Mouse (Mus musculus): Measurements from ENCODE around the gene Phyhipl. TPM values are rescaled to one million over a fixed set of nuclear protein-coding genes. Genes with fewer than 3 reads are reported as not detected.

Phyhipl gene
- 0.07 TPM in 1 of 2 replicates, not detected in the other for polyA plus RNA-seq (2015; fragmentation: Nextera tagmentation; extraction: Ambion mirVana)

- Histone ChIP-seq H3K27me3 (ENCODE audit: insufficient read depth, low read length) (no peaks in the 10 kb centered on the region), H3K4me2 (ENCODE audit: low read depth, low read length) (no peak within 1 kb of the TSS), H3K4me3 (ENCODE audit: low read depth, low read length) (no peak within 1 kb of the TSS), H3K9me3 (ENCODE audit: low read length) (no peaks in the 10 kb centered on the region), H3K36me3 (replicated peaks; ENCODE audit: insufficient read depth, low read length) (no peaks in the 10 kb centered on the region), H3K9ac (replicated peaks) (no peak within 1 kb of the TSS), H3K4me1 (ENCODE audit: insufficient read depth) (no peaks in the 10 kb centered on the region), H3K27ac (ENCODE audit: low read depth) (no peak within 1 kb of the TSS)
- DNase-seq (no peak), ATAC-seq (no peak)
- WGBS (ENCODE audit: insufficient replicate concordance): 66% methylated on average over 7 of the region's 7 CpGs
- TF ChIP-seq CTCF (IDR thresholded peaks at IDR 0.05; ENCODE audit: low read depth) (no peak), EP300 (IDR thresholded peaks at IDR 0.05; ENCODE audit: low read depth) (no peak)
These were observed at the start of gene Phyhipl for GRCm38 (mm10) chr10:70655828-70656227. Gene Phyhipl, minus strand, starts transcription at chr10:70655965.

GRCm38 (mm10) chr10:70703211-70703610, 47.4 kb upstream of the Phyhipl start:
- Histone ChIP-seq H3K4me1 (ENCODE audit: insufficient read depth) (no peaks in the 10 kb centered on the region), H3K36me3 (replicated peaks; ENCODE audit: insufficient read depth, low read length) (no peaks in the 10 kb centered on the region), H3K27ac (ENCODE audit: low read depth) (no peak overlapping the region), H3K9ac (replicated peaks) (no peak overlapping the region), H3K4me3 (ENCODE audit: low read depth, low read length) (no peak overlapping the region), H3K9me3 (ENCODE audit: low read length) (no peaks in the 10 kb centered on the region), H3K4me2 (ENCODE audit: low read depth, low read length) (no peak overlapping the region), H3K27me3 (ENCODE audit: insufficient read depth, low read length) (no peaks in the 10 kb centered on the region)
- DNase-seq: no peak
- ATAC-seq: no peak
- 45% methylated on average over 6 of the region's 6 CpGs for WGBS (ENCODE audit: insufficient replicate concordance)
- TF ChIP-seq EP300 (IDR thresholded peaks at IDR 0.05; ENCODE audit: low read depth) (no peak), CTCF (IDR thresholded peaks at IDR 0.05; ENCODE audit: low read depth) (no peak)

GRCm38 (mm10) chr10:70699581-70699980, 43.8 kb upstream of the Phyhipl start:
- 80% methylated on average over 7 of the region's 7 CpGs for WGBS (ENCODE audit: insufficient replicate concordance)

GRCm38 (mm10) chr10:70698014-70698413, 42.2 kb upstream of the Phyhipl start:
- Histone ChIP-seq H3K27ac (ENCODE audit: low read depth) (no peak overlapping the region), H3K36me3 (replicated peaks; ENCODE audit: insufficient read depth, low read length) (no peaks in the 10 kb centered on the region), H3K27me3 (ENCODE audit: insufficient read depth, low read length) (no peaks in the 10 kb centered on the region), H3K4me3 (ENCODE audit: low read depth, low read length) (no peak overlapping the region), H3K9ac (replicated peaks) (no peak overlapping the region), H3K9me3 (ENCODE audit: low read length) (no peaks in the 10 kb centered on the region), H3K4me1 (ENCODE audit: insufficient read depth) (no peaks in the 10 kb centered on the region), H3K4me2 (ENCODE audit: low read depth, low read length) (no peak overlapping the region)
- WGBS (ENCODE audit: insufficient replicate concordance): 83% methylated on average over 3 of the region's 3 CpGs
- DNase-seq: no peak
- TF ChIP-seq EP300 (IDR thresholded peaks at IDR 0.05; ENCODE audit: low read depth) (no peak), CTCF (IDR thresholded peaks at IDR 0.05; ENCODE audit: low read depth) (no peak)
- ATAC-seq: no peak

More at GRCm38 (mm10) chr10:70699581-70699980, 43.8 kb upstream of the Phyhipl start:
- DNase-seq (no peak), ATAC-seq (no peak)
- Histone ChIP-seq H3K27me3 (ENCODE audit: insufficient read depth, low read length) (no peaks in the 10 kb centered on the region), H3K27ac (ENCODE audit: low read depth) (no peak overlapping the region), H3K9ac (replicated peaks) (no peak overlapping the region), H3K9me3 (ENCODE audit: low read length) (no peaks in the 10 kb centered on the region), H3K4me3 (ENCODE audit: low read depth, low read length) (no peak overlapping the region), H3K4me1 (ENCODE audit: insufficient read depth) (no peaks in the 10 kb centered on the region), H3K36me3 (replicated peaks; ENCODE audit: insufficient read depth, low read length) (no peaks in the 10 kb centered on the region), H3K4me2 (ENCODE audit: low read depth, low read length) (no peak overlapping the region)
- TF ChIP-seq CTCF (IDR thresholded peaks at IDR 0.05; ENCODE audit: low read depth) (no peak), EP300 (IDR thresholded peaks at IDR 0.05; ENCODE audit: low read depth) (no peak)

GRCm38 (mm10) chr10:70696748-70697585, 41.2 kb upstream of the Phyhipl start:
- H3K36me3 ChIP-seq (replicated peaks; ENCODE audit: insufficient read depth, low read length): no peaks in the 10 kb centered on the region
- no peak overlapping the region for H3K27ac ChIP-seq (ENCODE audit: low read depth)
- TF ChIP-seq EP300 (IDR thresholded peaks at IDR 0.05; ENCODE audit: low read depth) (no peak), CTCF (IDR thresholded peaks at IDR 0.05; ENCODE audit: low read depth) (no peak)
- H3K4me1 ChIP-seq (ENCODE audit: insufficient read depth): no peaks in the 10 kb centered on the region
- 72% methylated on average over 29 of the region's 29 CpGs for WGBS (ENCODE audit: insufficient replicate concordance)
- no peaks in the 10 kb centered on the region for H3K27me3 ChIP-seq (ENCODE audit: insufficient read depth, low read length)
- DNase-seq (no peak), ATAC-seq (no peak)
- H3K4me3 ChIP-seq (ENCODE audit: low read depth, low read length): no peak overlapping the region
- no peak overlapping the region for H3K9ac ChIP-seq (replicated peaks)
- H3K4me2 ChIP-seq (ENCODE audit: low read depth, low read length): no peak overlapping the region
- no peaks in the 10 kb centered on the region for H3K9me3 ChIP-seq (ENCODE audit: low read length)

GRCm38 (mm10) chr10:70689346-70689745, 33.6 kb upstream of the Phyhipl start:
- TF ChIP-seq EP300 (IDR thresholded peaks at IDR 0.05; ENCODE audit: low read depth) (no peak), CTCF (IDR thresholded peaks at IDR 0.05; ENCODE audit: low read depth) (no peak)
- Histone ChIP-seq H3K4me2 (ENCODE audit: low read depth, low read length) (no peak overlapping the region), H3K27me3 (ENCODE audit: insufficient read depth, low read length) (no peaks in the 10 kb centered on the region), H3K27ac (ENCODE audit: low read depth) (no peak overlapping the region), H3K4me1 (ENCODE audit: insufficient read depth) (no peaks in the 10 kb centered on the region), H3K36me3 (replicated peaks; ENCODE audit: insufficient read depth, low read length) (no peaks in the 10 kb centered on the region), H3K9me3 (ENCODE audit: low read length) (no peaks in the 10 kb centered on the region), H3K9ac (replicated peaks) (no peak overlapping the region), H3K4me3 (ENCODE audit: low read depth, low read length) (no peak overlapping the region)
- 78% methylated on average over 6 of the region's 6 CpGs for WGBS (ENCODE audit: insufficient replicate concordance)
- no peak for ATAC-seq
- DNase-seq: no peak
